Mouse (Mus musculus): ENCODE measurements around the gene Ccdc149.
A peak's percentile ranks its signal among the peaks of the same experiment; 100 is the strongest.

Gene Ccdc149

DNA sequence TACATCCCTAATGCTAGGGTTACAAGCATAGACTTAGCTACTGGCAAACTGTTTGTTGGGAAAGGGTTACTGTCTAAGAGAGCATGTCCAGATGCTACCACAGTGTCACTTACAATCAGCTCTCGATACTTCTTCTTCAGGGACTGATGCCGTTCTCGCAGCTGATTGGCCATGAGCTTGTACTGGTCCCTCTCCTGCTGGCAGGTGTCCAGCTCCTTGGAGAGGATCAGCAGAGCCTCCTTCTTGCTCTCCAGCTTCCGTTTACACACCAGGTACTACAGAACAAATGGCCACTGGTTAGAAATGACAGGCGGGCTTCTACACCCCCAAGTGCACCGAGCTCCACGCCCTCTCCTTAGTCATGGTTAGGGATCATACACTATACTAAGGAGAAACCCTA is 32.4 kb downstream of the Ccdc149 start:
- DNase-seq: no peak

DNA sequence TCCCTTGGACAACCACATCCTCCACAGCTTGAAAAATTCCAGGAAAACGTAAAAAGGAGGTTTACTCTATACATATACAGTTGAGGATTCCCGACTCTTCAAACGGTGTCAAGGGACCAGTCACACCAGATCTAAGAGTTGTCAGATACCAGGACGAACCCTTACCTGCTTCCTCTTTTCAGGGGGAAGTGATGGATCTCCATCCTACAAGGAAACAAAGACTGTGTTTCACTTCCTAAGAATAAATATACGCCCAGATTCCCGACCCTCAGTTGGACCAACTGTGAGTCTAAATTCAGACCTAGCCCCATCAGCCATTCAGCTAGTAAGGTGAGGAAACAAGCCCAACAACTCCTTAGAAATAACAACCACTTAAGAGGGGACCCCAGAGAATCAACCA is 35.8 kb downstream of the Ccdc149 start:
- DNase-seq: no peak

DNA sequence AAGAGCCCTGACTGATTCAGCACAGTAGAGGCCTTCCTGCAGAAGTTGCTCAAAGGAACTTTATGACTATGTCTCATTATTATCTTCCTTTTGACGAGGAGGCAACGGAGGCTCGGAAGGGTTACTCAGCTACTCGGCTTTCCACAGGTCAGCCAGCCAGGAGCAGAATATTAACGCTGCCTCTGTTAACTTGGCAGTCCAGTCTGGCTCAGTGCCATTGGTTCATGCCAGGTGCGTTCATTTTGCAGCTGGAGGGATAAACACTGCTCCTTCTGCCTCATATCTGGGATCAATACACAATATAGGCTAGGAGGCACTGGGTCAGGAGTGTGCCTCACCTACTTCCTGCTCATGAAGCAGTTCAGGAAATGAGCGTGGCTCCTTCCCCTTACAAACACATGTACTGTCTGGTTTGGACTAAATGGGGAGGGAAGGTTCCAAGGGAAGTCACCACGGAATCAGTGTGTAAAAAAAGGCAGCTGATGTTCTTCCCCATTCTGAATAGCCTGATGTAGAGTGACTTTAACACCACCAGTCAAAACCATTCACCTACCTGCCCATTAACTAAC is 40.0 kb downstream of the Ccdc149 start:
- DNase-seq: no peak

DNA sequence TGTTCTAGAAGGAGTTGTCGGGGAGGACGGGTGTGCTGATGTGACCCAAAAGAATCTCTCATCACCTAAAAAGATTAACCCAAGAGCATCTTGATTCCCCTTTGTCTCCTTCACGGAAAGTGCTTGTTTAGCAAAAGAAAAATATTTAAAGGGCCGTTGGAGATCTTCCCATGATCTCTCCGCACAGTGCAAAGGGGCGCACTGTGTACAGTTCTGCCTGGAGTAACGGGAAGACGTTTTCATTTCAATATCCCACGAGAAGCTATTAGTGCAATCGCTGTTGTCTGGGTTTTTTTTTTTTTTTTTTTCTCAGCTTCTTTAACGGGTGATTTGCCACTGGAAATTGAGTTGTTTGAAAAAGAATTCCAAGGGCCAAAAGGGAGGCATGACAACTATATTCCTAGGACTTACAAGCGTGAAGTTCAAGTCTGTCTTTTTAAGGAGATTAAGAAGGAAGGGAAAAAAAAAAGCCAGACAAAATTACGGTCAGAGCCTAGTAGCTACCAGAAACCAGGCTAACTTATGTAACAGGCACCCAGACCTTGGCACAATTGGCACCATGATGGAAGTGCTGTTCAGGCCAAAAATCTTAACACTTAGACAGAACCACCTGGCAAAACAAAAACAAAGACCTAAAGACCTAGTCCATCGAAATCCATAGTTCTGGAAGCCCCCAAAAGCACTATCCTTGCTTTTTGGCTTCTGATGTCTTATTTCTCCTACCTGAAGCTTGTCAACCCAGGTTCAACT is 41.4 kb downstream of the Ccdc149 start:
- no peak for DNase-seq

DNA sequence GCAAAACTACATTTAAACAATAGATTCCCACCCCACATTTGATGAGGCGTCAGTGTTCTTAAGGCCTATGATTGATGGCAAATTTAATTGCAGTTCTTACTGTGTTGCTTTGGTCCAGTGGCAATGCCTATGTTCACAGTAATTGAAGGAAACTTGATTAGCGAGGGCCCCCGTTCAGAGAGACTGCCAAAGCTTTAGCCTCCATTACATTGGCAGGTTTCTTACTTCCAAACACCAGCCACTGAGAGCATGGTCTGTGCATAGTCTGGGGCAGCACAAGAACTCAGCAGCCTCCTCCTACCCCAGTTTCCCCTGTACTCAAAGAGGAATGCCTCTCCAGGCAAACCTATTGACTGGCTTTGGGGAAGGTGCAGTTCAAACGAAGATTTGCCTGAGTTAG is 42.7 kb downstream of the Ccdc149 start:
- DNase-seq: no peak

DNA sequence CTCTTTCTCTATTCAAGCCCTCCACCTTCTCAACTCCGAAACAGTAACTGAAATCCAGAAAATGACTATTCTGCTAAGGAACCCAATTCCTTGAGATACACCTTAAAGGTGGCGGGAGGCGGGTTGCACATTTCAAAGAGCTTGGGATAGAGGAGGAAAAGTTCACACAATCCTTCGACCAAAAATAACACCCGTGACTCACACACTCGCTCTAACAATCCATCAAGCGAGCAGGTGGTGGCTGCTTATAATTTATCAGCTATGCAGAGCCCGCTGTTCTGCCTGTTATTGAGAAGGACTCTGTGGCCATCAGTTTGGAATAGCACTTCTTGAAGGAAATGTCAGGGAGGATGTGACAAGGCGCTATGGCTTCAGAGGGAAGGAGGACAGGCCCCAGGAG is 45.5 kb downstream of the Ccdc149 start:
- DNase-seq: no peak

DNA sequence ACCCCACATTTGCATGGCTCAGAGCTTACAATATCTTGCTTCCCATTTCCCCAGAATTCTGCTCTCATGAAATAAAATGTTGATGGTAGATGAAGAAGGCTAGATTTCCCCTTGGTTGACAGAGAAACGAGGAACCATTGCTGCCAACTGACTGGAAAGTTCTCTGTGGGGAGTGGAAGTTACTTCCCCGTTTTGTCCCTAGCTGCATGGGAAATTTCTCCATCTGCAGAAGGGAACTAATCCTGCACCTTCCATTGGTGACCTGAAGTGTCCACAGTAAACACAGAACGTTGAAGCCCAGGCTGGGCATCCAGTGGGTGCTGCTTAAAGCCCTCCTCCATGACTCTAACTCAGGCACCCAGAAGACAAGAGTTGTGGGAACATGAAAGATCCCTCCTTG is 47.4 kb downstream of the Ccdc149 start:
- no peak for DNase-seq

DNA sequence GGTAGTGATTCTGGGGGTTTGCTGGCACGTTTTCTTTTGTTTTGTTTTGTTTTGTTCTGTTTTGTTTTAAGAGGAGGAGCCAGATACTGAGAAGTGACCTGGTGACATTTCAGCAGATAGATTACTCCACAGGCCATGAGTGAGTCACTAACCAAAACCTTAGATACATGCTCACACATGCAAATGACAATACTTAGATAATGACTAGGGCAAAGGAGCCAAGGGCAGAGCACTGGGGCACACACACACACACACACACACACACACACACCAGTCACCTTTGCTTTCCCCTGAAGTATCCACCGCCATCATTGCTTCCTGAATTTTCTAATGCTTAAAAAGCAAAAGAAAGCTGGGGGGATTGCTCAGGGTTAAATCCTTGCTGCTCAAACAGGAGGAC is 54.8 kb downstream of the Ccdc149 start:
- no peak for DNase-seq

DNA sequence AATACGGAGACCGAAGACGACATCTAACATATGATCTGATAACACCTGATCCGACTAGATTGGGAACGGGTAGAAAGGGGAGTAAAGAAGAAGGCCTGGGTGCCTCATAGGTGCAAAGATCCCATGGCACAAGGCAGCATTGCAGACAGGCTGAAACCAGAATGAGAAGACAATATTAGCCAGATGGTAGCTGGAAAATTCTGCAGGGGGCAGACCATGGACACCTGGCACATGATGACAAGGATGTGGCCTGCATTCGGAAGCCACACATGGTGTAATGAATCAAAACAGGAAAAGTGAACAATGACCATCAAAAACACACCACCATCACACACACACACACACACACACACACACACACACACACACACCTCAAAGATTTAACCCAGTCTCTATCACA is 55.4 kb downstream of the Ccdc149 start:
- no peak for DNase-seq

DNA sequence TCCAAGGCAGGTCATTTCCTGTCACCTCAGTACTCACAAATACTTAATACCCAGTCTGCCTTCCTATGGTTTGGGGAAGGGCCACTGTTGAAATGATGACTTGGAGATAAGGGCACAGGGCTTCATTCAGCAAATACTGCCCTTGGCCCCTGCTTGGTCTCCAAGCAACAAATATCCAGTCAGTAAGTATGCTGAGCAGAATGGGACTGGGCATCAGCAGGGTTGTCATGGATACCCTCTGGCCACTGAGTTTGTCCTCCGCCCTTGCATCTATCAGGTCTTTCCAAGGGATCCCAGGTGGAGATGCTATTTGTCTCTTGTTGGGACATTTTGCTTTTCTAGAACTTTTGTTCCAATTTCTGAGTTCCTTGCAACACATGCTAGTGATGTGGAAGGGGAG is 56.1 kb downstream of the Ccdc149 start:
- no peak for DNase-seq

DNA sequence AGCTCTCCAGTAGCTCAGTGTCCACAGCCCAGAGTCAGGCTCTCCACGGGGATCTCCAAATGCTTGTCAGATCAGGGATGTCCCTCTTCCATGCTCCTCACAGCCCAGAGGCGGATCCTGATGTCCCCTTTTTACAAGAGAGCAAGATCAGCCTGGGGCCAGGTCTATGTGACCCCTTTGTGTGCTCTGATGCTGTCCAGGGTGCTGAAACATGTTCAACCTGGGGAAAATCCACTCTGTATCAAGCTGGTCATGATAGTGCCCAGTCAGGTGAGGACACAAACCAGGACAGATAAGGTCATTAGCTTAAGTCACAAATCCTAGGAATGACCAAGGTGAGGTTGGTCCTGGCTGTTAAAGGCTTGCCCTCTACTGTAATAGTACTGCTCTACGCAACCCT is 59.8 kb downstream of the Ccdc149 start:
- peak; percentile 72 for DNase-seq

DNA sequence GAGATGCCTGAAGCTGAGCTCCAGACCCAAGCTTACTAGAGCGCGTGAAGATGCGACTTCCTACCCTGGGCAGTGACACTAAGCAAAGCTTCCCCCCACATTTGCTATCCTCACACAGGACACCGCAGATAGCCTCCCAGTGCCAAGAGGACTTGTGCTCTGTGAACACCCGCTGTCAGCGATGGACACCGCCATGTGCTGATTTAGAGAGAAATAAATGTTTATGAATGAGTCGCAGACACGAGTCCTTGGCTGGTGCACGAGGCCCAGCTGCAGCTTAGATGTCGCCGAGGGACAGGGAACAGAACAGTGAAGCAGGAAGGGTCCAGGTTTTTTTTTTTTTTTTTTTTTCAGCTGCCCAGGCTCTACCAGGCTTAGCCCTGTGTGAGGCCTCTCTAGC is 61.1 kb downstream of the Ccdc149 start:
- DNase-seq: no peak

DNA sequence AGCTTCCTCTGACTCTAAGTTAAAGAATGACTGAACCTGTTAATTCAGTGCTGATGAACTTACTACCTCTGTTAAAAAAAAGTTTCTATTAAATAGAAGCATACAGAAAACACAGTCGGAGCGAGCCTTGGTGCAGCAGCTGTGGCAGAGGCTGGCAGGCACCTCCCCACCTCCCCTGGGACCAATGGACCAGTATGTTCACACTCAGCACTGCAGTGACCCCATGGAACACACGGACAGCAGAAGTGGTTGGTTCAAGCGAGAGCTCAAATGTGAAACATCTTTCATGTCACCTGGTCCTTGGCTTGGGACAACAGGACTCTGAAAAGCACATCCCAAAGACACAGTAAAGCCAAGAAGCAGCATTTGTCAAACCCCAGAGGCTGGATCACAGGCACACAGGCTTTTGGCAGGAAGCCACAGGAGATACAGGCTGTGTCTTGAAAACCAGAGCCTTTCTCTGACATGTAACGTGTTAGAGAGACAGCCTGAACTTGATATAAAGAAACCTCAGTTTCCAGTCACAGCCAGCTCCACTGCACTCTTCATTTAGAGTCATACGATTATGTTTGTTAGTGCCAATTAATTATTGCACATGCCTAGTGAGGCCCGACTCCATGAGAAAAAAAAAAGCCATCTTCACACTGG is 62.5 kb downstream of the Ccdc149 start:
- no peak for DNase-seq

DNA sequence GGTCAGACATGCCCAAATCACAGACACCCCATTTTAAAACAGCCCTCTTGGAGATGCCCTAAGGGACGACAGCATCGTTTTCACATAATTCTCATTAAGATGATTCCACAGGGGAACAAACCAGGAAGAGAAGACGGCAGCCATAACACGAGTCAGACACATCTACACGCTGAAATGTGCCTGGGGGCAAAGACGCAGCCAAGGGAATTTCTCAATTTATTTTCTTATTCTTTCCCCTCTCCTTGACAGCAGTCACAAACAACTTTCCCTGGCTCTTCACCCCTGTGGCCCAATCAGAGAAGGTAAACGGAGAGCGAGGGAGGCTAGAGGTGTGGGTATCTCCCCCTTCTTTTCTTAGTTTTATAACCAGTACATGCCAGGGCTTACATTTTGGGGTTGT is 66.9 kb downstream of the Ccdc149 start:
- DNase-seq: no peak

DNA sequence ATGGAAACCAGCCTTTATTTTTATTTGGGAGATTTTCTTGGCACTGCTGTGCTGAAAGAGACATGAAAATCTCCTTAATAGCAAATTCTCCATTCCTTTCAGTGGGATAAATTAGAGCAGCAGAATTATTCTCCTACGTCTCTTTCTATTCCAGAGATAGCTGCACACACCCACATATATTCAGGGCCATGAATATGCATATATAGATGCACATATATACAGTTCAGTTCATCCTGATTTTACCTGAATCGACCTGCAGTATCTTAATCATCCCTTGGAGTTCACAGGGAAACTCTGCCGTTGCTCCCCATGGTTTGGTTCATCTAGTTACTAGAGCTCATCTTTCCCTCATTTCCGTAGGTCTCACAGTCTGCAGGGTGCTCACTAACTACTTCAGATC is 77.6 kb downstream of the Ccdc149 start:
- DNase-seq: no peak

DNA sequence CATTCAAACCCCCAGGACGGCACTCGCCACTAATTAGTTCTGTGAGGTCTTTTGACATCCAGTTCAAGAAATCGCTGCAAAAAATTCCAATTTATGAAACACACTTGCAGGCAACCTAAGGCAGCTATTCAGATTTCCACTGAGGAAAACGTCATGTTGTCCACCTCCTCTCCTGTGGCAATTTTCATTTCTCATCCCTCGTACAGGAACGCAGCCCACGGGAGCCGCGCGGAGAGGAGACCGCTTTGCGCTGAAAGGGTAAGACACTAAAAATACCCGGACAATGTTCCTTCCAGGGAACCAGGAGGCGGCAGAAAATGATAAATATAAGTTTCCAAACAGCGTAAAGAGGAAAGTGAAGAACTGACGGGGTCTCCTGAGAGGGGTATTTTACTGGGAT is 79.8 kb downstream of the Ccdc149 start:
- DNase-seq: no peak

DNA sequence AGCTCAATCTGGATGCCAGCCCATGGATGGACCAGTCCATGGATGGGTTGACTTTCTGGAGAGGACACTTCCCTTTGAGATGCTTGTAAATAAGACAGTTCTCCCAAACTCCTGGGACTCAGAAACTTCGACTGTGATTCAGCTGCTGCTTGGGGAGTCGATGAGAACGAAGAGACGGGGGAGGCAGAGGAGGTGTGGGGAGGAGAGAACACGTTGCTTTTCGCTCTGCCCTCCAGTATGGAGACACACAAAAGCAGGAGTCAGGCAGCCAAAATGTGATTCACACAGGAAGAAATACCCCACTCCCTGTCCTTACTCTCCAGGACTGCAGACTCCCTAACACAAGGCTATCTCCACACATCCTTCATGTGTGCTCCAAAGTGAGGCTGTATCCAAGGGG is 80.9 kb downstream of the Ccdc149 start:
- no peak for DNase-seq

DNA sequence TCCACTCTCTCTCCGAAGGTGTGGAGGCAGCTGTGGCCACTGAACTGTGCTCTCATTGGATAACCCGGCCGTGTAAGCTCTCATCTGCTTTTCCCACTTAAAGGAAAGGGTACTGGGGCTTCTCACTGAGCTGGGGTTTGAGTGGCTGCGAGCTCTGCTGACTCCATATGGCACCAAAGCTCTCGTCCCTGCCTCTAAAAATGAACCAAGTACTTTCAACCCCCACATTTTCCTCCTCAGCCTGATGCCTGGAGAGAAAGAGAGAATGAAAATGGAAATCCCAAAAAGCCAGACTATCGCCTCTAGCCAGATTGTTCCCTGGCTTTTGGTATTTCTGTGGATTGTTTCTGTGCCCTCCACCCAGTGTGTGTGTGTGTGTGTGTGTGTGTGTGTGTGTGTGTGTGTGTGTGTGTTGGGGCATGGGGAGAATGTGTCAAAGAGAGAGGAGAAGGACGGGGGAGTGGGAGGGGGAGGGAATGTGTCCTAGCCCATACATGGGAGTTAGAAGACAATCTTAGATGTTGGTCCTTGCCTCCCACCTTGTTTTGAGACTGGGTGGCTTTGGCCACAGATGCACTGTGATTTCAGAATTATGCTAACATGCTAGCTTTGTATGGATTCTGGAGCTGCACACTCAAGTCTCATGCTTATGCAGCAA is 83.1 kb downstream of the Ccdc149 start:
- no peak for DNase-seq

DNA sequence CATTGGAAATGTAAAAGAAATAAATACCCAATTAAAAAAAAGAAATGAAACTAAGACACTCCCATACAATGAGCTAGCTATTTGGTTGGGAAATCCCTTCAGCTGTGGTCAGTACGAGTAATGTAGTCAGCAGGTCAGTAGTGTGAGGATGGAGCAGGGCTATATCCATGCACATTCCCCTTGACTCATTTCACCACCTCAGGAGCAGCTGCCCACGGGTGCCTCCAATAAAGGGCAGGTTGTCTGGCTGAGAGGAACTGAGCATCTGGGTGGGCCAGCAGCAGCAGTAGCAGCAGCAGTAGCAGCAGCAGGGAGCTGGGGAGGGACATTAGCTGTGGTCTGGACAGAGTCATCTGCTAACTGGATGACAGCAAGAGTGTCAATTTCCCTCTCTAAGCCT is 85.3 kb downstream of the Ccdc149 start:
- DNase-seq: no peak

DNA sequence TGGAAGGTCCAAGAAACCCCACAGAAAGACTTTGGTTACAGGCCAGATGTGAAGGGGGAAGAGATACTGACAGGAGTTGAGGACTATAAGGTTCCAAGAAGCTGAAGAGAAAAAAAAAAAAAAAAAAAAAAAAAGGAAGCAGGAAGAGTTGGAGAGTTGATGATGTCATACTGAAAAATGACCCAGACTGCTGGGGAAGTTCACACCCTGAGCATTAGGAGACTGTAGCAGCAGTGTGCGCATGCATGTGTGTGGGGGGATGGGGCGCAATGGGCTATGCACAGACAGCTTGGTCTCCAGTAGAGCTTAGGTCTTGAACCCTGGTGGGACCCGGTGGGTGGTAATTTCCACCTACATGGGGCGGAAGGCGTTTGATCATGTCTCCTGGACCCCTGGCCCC is 87.6 kb downstream of the Ccdc149 start:
- no peak for DNase-seq

DNA sequence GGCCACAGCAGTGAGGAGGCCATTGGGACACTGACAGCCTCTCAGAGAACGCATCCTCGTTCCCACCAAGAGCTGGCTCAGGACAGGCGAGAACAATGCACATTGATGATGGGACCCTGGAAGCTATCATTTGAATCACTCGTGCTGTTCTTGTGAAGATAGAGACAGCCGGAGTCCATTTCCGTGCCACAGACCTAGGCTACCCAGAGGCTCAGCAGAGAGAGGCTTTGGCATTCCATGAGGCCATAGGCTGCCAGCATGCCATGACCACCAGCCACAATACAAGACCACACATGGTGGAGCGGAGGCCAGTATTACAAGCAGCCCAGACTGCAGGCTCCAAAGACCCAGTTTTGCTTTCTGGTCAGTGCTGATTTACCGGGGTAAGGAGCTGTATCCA is 88.5 kb downstream of the Ccdc149 start:
- no peak for DNase-seq

DNA sequence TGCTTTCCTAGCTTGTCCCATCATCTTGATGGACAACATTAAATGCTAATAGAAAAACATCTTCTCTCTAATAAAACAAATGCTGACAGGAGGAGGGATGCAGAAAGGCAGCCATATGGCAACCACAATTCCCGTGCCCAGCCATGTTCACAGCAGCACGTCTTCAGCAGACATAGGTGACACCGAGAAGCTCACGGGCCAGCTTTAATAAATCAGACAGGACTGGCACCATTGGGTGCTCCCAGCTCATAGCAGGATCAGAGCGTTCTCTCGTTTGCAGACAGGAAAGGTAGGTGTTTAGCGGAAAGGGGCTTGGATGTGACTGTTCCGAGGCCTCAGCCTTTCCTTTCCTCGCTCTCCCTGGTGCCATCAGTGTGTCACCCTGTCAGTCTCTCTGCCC is 95.5 kb downstream of the Ccdc149 start:
- no peak for DNase-seq

DNA sequence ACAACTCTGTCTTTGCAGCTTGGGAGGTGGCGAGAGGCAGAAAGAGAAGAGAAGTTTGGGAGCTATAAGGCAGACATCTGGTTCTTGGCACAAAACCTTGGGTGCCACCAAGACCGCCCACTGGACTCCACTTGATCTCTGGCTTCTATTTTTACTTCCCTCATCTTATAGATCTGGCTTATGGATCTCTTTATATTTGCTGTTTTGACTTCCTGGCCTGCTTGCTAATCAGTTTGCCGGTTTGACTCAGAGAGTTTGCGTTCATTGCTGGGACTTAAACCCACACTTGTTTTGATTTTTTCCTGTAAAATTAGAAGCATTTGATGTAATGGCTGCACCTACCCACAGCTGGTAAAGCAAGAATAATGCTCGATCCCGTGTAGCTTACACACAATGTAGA is 100.4 kb downstream of the Ccdc149 start:
- no peak for DNase-seq

Measured in embryo, embryonic 11 days (tissue).